Mouse (Mus musculus) heart, postnatal 0 days (tissue): ENCODE measurements around the gene Ctbs.

Experiments used
- CTCF ChIP-seq: IDR thresholded peaks from 2 replicates; pipeline ENCODE4 v1.5.1; 2016; ENCODE audit warnings: antibody characterized with exemption, control low read depth, low read depth
- EP300 ChIP-seq: IDR thresholded peaks from 2 replicates; pipeline ENCODE4 v1.6.1; 2016; ENCODE audit warnings: antibody characterized with exemption, low read depth

DNA sequence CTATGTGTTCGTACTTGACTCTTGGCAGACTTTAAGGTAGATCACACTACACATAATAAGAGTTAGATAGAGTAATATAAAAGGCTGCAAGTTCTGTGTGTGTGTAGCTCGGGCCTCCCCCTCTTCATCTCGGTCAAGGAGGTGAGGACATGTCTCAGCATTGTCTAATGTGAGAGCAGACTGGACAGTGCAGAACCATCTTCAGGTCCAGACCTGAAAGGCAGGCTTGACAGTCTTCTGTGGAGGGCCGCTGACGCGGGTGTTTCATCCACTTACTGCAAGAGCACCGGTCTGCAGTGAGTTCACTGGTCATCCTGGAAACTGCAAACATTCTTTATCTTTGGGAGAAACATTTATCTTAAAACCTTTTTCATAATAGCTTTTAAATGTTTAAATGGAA lies 7.1 kb upstream of the Ctbs start:
- TF ChIP-seq CTCF (no peak), EP300 (no peak)
